Mouse (Mus musculus): Measurements from ENCODE around the gene Clasp2. TPM values are rescaled to one million over a fixed set of nuclear protein-coding genes. Genes with fewer than 3 reads are reported as not detected.

Clasp2 gene
- polyA plus RNA-seq, 2 experiments = 18.7 to 21.4 TPM

DNA sequence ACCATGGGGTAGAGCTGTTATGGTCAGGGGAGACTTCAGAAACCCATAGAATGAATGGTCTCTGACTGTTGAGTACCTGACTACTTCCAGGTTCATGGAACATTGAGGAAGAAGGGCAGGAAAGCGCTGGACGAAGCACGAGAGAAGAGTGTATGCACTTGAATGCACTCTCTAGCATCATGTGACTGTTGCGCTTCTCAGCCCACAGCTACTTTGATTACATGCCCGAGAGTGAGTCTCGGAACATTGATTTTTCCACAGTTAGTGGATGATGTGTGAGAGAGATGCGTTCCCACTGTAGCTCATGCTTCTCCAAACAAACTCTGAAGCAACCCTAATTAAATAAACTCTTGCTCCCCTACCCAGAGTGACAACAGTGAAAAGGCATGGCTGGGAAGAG lies 92.2 kb downstream of the Clasp2 start:
- whole genome bisulfite sequencing = 92% methylated on average over 7 of the region's 7 CpGs
- ATAC-seq (ENCODE audit: low FRiP score, low read depth) = no peak

DNA sequence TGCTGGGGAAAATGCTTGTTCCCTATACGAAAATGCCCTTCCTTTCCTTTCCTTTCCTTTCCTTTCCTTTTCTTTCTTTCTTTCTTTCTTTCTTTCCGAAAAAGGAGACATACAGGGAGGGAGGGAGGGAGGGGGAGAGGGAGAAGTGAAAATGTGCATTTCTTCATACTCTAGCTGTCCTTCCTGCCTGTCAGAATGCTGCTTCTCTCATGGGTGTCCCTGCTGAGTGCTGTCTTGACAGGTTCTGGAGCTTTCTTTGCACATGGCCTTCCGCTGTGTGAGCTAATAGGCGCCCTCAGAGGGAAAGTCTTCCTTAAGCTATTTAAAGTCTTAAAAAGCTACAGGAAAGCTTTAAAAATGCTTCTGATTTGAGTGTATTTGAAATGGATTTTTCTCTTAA lies 95.7 kb downstream of the Clasp2 start:
- ATAC-seq (ENCODE audit: low FRiP score, low read depth) (no peak), DNase-seq (ENCODE audit: low spot score) (no peak)
- Histone ChIP-seq H3K9me3 (ENCODE audit: control insufficient read depth, low read length) (no peaks in the 10 kb centered on the region), H3K4me3 (replicated peaks; ENCODE audit: low read length) (no peak overlapping the region), H3K27me3 (ENCODE audit: control insufficient read depth, insufficient read depth, low read length) (no peaks in the 10 kb centered on the region), H3K36me3 (ENCODE audit: control insufficient read depth, insufficient read depth, low read length) (peaks cover 8% of the 10 kb centered on the region), H3K4me2 (replicated peaks; ENCODE audit: low read depth, low read length, severe bottlenecking) (no peak overlapping the region), H3K4me1 (ENCODE audit: control insufficient read depth, insufficient read depth, low read length) (no peaks in the 10 kb centered on the region), H3K9ac (ENCODE audit: low read depth, low read length, severe bottlenecking) (no peak overlapping the region), H3K27ac (replicated peaks; ENCODE audit: low read depth, low read length) (no peak overlapping the region)
- TF ChIP-seq POLR2A (IDR thresholded peaks at IDR 0.05; ENCODE audit: borderline replicate concordance, extremely low read depth, insufficient read depth, insufficient read length) = no peak
- 88% methylated on average over 4 of the region's 4 CpGs for WGBS

More for the DNA sequence above, 92.2 kb downstream of the Clasp2 start:
- no peak for TF ChIP-seq POLR2A (IDR thresholded peaks at IDR 0.05; ENCODE audit: borderline replicate concordance, extremely low read depth, insufficient read depth, insufficient read length)
- H3K4me2 ChIP-seq (replicated peaks; ENCODE audit: low read depth, low read length, severe bottlenecking) = no peak overlapping the region
- no peak overlapping the region for H3K4me3 ChIP-seq (replicated peaks; ENCODE audit: low read length)
- H3K36me3 ChIP-seq (ENCODE audit: control insufficient read depth, insufficient read depth, low read length) = peaks cover 5% of the 10 kb centered on the region
- H3K9me3 ChIP-seq (ENCODE audit: control insufficient read depth, low read length) = no peaks in the 10 kb centered on the region
- no peaks in the 10 kb centered on the region for H3K4me1 ChIP-seq (ENCODE audit: control insufficient read depth, insufficient read depth, low read length)
- no peak for DNase-seq (ENCODE audit: low spot score)
- H3K27ac ChIP-seq (replicated peaks; ENCODE audit: low read depth, low read length) = no peak overlapping the region
- H3K9ac ChIP-seq (ENCODE audit: low read depth, low read length, severe bottlenecking) = no peak overlapping the region
- no peaks in the 10 kb centered on the region for H3K27me3 ChIP-seq (ENCODE audit: control insufficient read depth, insufficient read depth, low read length)

DNA sequence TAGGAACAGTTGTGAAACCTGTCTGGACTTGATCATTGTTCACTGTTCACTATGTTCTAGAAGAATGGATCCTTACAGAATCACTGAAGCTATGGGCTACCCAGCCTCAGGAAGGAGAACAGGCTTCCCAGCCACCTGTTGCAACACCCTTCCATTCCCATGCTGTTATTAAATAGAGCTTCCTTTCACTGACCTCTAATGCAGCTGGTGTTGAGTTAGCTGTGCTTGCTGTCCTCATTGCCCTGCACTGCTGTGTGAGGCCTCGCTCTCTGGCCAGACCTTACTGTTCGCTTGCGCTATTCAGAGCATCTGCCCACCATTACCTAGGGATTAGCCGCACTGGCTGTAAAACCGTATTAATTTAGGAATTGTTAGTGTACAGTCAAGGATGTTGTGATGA lies 96.2 kb downstream of the Clasp2 start:
- no peak overlapping the region for H3K9ac ChIP-seq (ENCODE audit: low read depth, low read length, severe bottlenecking)
- no peak for TF ChIP-seq POLR2A (IDR thresholded peaks at IDR 0.05; ENCODE audit: borderline replicate concordance, extremely low read depth, insufficient read depth, insufficient read length)
- DNase-seq (ENCODE audit: low spot score) (no peak), ATAC-seq (ENCODE audit: low FRiP score, low read depth) (no peak)
- WGBS = 90% methylated on average over 5 of the region's 5 CpGs
- no peaks in the 10 kb centered on the region for H3K4me1 ChIP-seq (ENCODE audit: control insufficient read depth, insufficient read depth, low read length)
- H3K4me2 ChIP-seq (replicated peaks; ENCODE audit: low read depth, low read length, severe bottlenecking) = no peak overlapping the region
- H3K27ac ChIP-seq (replicated peaks; ENCODE audit: low read depth, low read length) = no peak overlapping the region
- no peaks in the 10 kb centered on the region for H3K27me3 ChIP-seq (ENCODE audit: control insufficient read depth, insufficient read depth, low read length)
- no peaks in the 10 kb centered on the region for H3K9me3 ChIP-seq (ENCODE audit: control insufficient read depth, low read length)
- H3K36me3 ChIP-seq (ENCODE audit: control insufficient read depth, insufficient read depth, low read length) = peaks cover 8% of the 10 kb centered on the region
- H3K4me3 ChIP-seq (replicated peaks; ENCODE audit: low read length) = no peak overlapping the region

GRCm38 (mm10) chr9:113844029-113844428 lies 102.8 kb downstream of the Clasp2 start:
- no peaks in the 10 kb centered on the region for H3K27me3 ChIP-seq (ENCODE audit: control insufficient read depth, insufficient read depth, low read length)
- no peak overlapping the region for H3K4me3 ChIP-seq (replicated peaks; ENCODE audit: low read length)
- WGBS = 93% methylated on average over 4 of the region's 4 CpGs
- H3K4me2 ChIP-seq (replicated peaks; ENCODE audit: low read depth, low read length, severe bottlenecking) = no peak overlapping the region
- no peak for ATAC-seq (ENCODE audit: low FRiP score, low read depth)
- no peak overlapping the region for H3K27ac ChIP-seq (replicated peaks; ENCODE audit: low read depth, low read length)
- no peak for TF ChIP-seq POLR2A (IDR thresholded peaks at IDR 0.05; ENCODE audit: borderline replicate concordance, extremely low read depth, insufficient read depth, insufficient read length)
- H3K36me3 ChIP-seq (ENCODE audit: control insufficient read depth, insufficient read depth, low read length) = peaks cover 13% of the 10 kb centered on the region
- H3K9me3 ChIP-seq (ENCODE audit: control insufficient read depth, low read length) = no peaks in the 10 kb centered on the region
- no peaks in the 10 kb centered on the region for H3K4me1 ChIP-seq (ENCODE audit: control insufficient read depth, insufficient read depth, low read length)
- no peak for DNase-seq (ENCODE audit: low spot score)
- no peak overlapping the region for H3K9ac ChIP-seq (ENCODE audit: low read depth, low read length, severe bottlenecking)

DNA sequence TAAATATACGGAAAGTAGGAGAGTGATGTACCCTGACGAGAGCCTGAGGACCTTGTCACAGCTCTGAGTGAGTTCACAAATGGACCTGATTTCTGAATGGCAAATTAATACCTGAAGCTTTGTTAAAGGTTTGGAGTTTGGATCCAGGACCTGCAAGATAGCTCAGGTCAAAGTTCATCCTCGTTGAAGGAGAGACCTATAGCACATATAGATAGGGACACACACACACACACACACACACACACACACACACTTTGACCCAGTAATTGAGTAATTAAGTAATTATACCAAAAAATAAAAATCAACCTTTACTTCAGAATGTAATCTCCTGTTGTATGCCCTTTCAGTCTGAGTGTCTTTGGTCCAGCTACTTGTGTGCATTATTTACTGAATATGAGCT lies 114.2 kb downstream of the Clasp2 start:
- H3K4me2 ChIP-seq (replicated peaks; ENCODE audit: low read depth, low read length, severe bottlenecking) = no peak overlapping the region
- ATAC-seq (ENCODE audit: low FRiP score, low read depth) = no peak
- H3K4me1 ChIP-seq (ENCODE audit: control insufficient read depth, insufficient read depth, low read length) = no peaks in the 10 kb centered on the region
- no peak for DNase-seq (ENCODE audit: low spot score)
- H3K36me3 ChIP-seq (ENCODE audit: control insufficient read depth, insufficient read depth, low read length) = peaks cover 28% of the 10 kb centered on the region
- no peak for TF ChIP-seq POLR2A (IDR thresholded peaks at IDR 0.05; ENCODE audit: borderline replicate concordance, extremely low read depth, insufficient read depth, insufficient read length)
- H3K4me3 ChIP-seq (replicated peaks; ENCODE audit: low read length) = no peak overlapping the region
- 90% methylated on average over 3 of the region's 3 CpGs for WGBS
- H3K9ac ChIP-seq (ENCODE audit: low read depth, low read length, severe bottlenecking) = no peak overlapping the region
- no peaks in the 10 kb centered on the region for H3K9me3 ChIP-seq (ENCODE audit: control insufficient read depth, low read length)
- no peak overlapping the region for H3K27ac ChIP-seq (replicated peaks; ENCODE audit: low read depth, low read length)
- H3K27me3 ChIP-seq (ENCODE audit: control insufficient read depth, insufficient read depth, low read length) = no peaks in the 10 kb centered on the region

Measured in limb, embryonic 14.5 days (tissue).